Mouse (Mus musculus) heart, postnatal 4 days (tissue): ENCODE measurements at regions not wholly inside any gene's neighbourhood (a gene's known extent, or its start where the extent isn't known, plus 50 kb on each side); places are given as distances from the start of the nearest gene placed in this dataset.

Source experiments
- DNase-seq: peaks from one replicate; pipeline ENCODE4 v3.0.0; 2021

GRCm38 (mm10) chr13:94619511-94619910 is 169.2 kb upstream of the Tbca start:
- DNase-seq, result no peak

- no peak for DNase-seq
These were observed 158.7 kb upstream of the Tbca start for GRCm38 (mm10) chr13:94630055-94630454.

- DNase-seq, result no peak
These were observed 158.0 kb upstream of the Tbca start for GRCm38 (mm10) chr13:94630685-94631084.

GRCm38 (mm10) chr13:94632730-94633129 is 156.0 kb upstream of the Tbca start:
- no peak for DNase-seq

- DNase-seq, result no peak
These were observed 148.4 kb upstream of the Tbca start for GRCm38 (mm10) chr13:94640336-94640735.

GRCm38 (mm10) chr13:94645241-94646206 is 143.2 kb upstream of the Tbca start:
- no peak for DNase-seq

GRCm38 (mm10) chr13:94646326-94646725 is 142.4 kb upstream of the Tbca start:
- no peak for DNase-seq

GRCm38 (mm10) chr13:94646781-94647555 is 141.7 kb upstream of the Tbca start:
- no peak for DNase-seq

GRCm38 (mm10) chr13:94647566-94647965 is 141.1 kb upstream of the Tbca start:
- DNase-seq, result no peak

GRCm38 (mm10) chr13:94650951-94651350 is 137.8 kb upstream of the Tbca start:
- DNase-seq, result peak; percentile 41

GRCm38 (mm10) chr13:94667604-94668003 is 121.1 kb upstream of the Tbca start:
- no peak for DNase-seq

- no peak for DNase-seq
These were observed 120.4 kb upstream of the Tbca start for GRCm38 (mm10) chr13:94668276-94668675.

- no peak for DNase-seq
These were observed 119.5 kb upstream of the Tbca start for GRCm38 (mm10) chr13:94669106-94669683.

GRCm38 (mm10) chr13:94670266-94670665 is 118.4 kb upstream of the Tbca start:
- no peak for DNase-seq

GRCm38 (mm10) chr13:94670961-94671360 is 117.7 kb upstream of the Tbca start:
- no peak for DNase-seq

- DNase-seq, result no peak
These were observed 108.1 kb upstream of the Tbca start for GRCm38 (mm10) chr13:94680492-94681168.

- no peak for DNase-seq
These were observed 107.1 kb upstream of the Tbca start for GRCm38 (mm10) chr13:94681606-94682005.

GRCm38 (mm10) chr13:94685191-94685590 is 103.5 kb upstream of the Tbca start:
- no peak for DNase-seq

GRCm38 (mm10) chr13:94687295-94687694 is 101.4 kb upstream of the Tbca start:
- no peak for DNase-seq

GRCm38 (mm10) chr13:94706641-94707053 is 82.1 kb upstream of the Tbca start:
- no peak for DNase-seq

- no peak for DNase-seq
These were observed 81.1 kb upstream of the Tbca start for GRCm38 (mm10) chr13:94707371-94708280.
